Mouse (Mus musculus): ENCODE measurements around the gene Acy3. TPM values are rescaled to one million over a fixed set of nuclear protein-coding genes. Genes with fewer than 3 reads are reported as not detected.
"Not testable (repeated sequence)": the region's sequence is repeated elsewhere in the genome, so short reads cannot be mapped to it uniquely, and the experiment has no call there.

Gene Acy3
- polyA plus RNA-seq, 1 experiment from 2014 or later: 92.6 TPM

- no peak within 1 kb of the TSS for H3K27ac ChIP-seq
- no peak within 1 kb of the TSS for H3K4me3 ChIP-seq (replicated peaks; ENCODE audit: low read depth, low read length)
- H3K4me2 ChIP-seq (ENCODE audit: low read length): no peak within 1 kb of the TSS
- 69% methylated on average over 4 of the region's 4 CpGs for WGBS
- no peaks in the 10 kb centered on the region for H3K27me3 ChIP-seq (ENCODE audit: insufficient read depth, low read length)
- no peak for TF ChIP-seq CTCF (IDR thresholded peaks at IDR 0.05; ENCODE audit: low read depth)
- no peaks in the 10 kb centered on the region for H3K4me1 ChIP-seq (replicated peaks; ENCODE audit: insufficient read depth, low read length)
- H3K9me3 ChIP-seq (replicated peaks; ENCODE audit: low read length): no peaks in the 10 kb centered on the region
- DNase-seq (ENCODE audit: low spot score): no peak
- no peak within 1 kb of the TSS for H3K9ac ChIP-seq (ENCODE audit: low read depth, low read length)
- ATAC-seq (replicated peaks; ENCODE audit: low FRiP score, low read depth): no peak
- no peaks in the 10 kb centered on the region for H3K36me3 ChIP-seq (ENCODE audit: insufficient read depth, low read length)
Measured at GRCm38 (mm10) chr19:3958470-3958869, 27.9 kb upstream of the Acy3 start, which contains the start of gene Aldh3b3. Aldh3b3 (plus strand) TSS chr19:3958645.

GRCm38 (mm10) chr19:3959030-3959429 lies 27.3 kb upstream of the Acy3 start:
- Histone ChIP-seq H3K36me3 (ENCODE audit: insufficient read depth, low read length) (no peaks in the 10 kb centered on the region), H3K27ac (no peak overlapping the region), H3K4me2 (ENCODE audit: low read length) (no peak overlapping the region), H3K4me3 (replicated peaks; ENCODE audit: low read depth, low read length) (no peak overlapping the region), H3K4me1 (replicated peaks; ENCODE audit: insufficient read depth, low read length) (no peaks in the 10 kb centered on the region), H3K27me3 (ENCODE audit: insufficient read depth, low read length) (no peaks in the 10 kb centered on the region), H3K9ac (ENCODE audit: low read depth, low read length) (no peak overlapping the region), H3K9me3 (replicated peaks; ENCODE audit: low read length) (no peaks in the 10 kb centered on the region)
- no peak for DNase-seq (ENCODE audit: low spot score)
- TF ChIP-seq CTCF (IDR thresholded peaks at IDR 0.05; ENCODE audit: low read depth): no peak
- ATAC-seq (replicated peaks; ENCODE audit: low FRiP score, low read depth): no peak

GRCm38 (mm10) chr19:3960211-3960610 lies 26.2 kb upstream of the Acy3 start:
- 81% methylated on average over 5 of the region's 5 CpGs for WGBS
- no peak for ATAC-seq (replicated peaks; ENCODE audit: low FRiP score, low read depth)

GRCm38 (mm10) chr19:3961805-3962204 lies 24.6 kb upstream of the Acy3 start:
- DNase-seq (ENCODE audit: low spot score); H3K4me1 ChIP-seq (replicated peaks; ENCODE audit: insufficient read depth, low read length); H3K9me3 ChIP-seq (replicated peaks; ENCODE audit: low read length); H3K4me2 ChIP-seq (ENCODE audit: low read length); H3K9ac ChIP-seq (ENCODE audit: low read depth, low read length); H3K36me3 ChIP-seq (ENCODE audit: insufficient read depth, low read length); ATAC-seq (replicated peaks; ENCODE audit: low FRiP score, low read depth); H3K27ac ChIP-seq; H3K27me3 ChIP-seq (ENCODE audit: insufficient read depth, low read length); H3K4me3 ChIP-seq (replicated peaks; ENCODE audit: low read depth, low read length): not testable (repeated sequence)
- WGBS: 74% methylated on average over 6 of the region's 6 CpGs

More at GRCm38 (mm10) chr19:3960211-3960610, 26.2 kb upstream of the Acy3 start:
- no peak for TF ChIP-seq CTCF (IDR thresholded peaks at IDR 0.05; ENCODE audit: low read depth)
- no peaks in the 10 kb centered on the region for H3K4me1 ChIP-seq (replicated peaks; ENCODE audit: insufficient read depth, low read length)
- no peaks in the 10 kb centered on the region for H3K9me3 ChIP-seq (replicated peaks; ENCODE audit: low read length)
- no peak overlapping the region for H3K9ac ChIP-seq (ENCODE audit: low read depth, low read length)
- DNase-seq (ENCODE audit: low spot score): no peak
- no peak overlapping the region for H3K27ac ChIP-seq
- H3K27me3 ChIP-seq (ENCODE audit: insufficient read depth, low read length): no peaks in the 10 kb centered on the region
- no peak overlapping the region for H3K4me2 ChIP-seq (ENCODE audit: low read length)
- no peak overlapping the region for H3K4me3 ChIP-seq (replicated peaks; ENCODE audit: low read depth, low read length)
- no peaks in the 10 kb centered on the region for H3K36me3 ChIP-seq (ENCODE audit: insufficient read depth, low read length)

- H3K27me3 ChIP-seq (ENCODE audit: insufficient read depth, low read length): no peaks in the 10 kb centered on the region
- H3K4me3 ChIP-seq (replicated peaks; ENCODE audit: low read depth, low read length): no peak overlapping the region
- ATAC-seq (replicated peaks; ENCODE audit: low FRiP score, low read depth): no peak
- 18% methylated on average over 2 of the region's 2 CpGs for WGBS
- no peak overlapping the region for H3K4me2 ChIP-seq (ENCODE audit: low read length)
- no peaks in the 10 kb centered on the region for H3K36me3 ChIP-seq (ENCODE audit: insufficient read depth, low read length)
- TF ChIP-seq CTCF (IDR thresholded peaks at IDR 0.05; ENCODE audit: low read depth): peak; percentile 54
- peak; percentile 49 for DNase-seq (ENCODE audit: low spot score)
- H3K9ac ChIP-seq (ENCODE audit: low read depth, low read length): no peak overlapping the region
- no peak overlapping the region for H3K27ac ChIP-seq
- H3K9me3 ChIP-seq (replicated peaks; ENCODE audit: low read length): no peaks in the 10 kb centered on the region
- H3K4me1 ChIP-seq (replicated peaks; ENCODE audit: insufficient read depth, low read length): no peaks in the 10 kb centered on the region
Measured at GRCm38 (mm10) chr19:3962469-3962868, 23.9 kb upstream of the Acy3 start.

GRCm38 (mm10) chr19:3964030-3964429 lies 22.3 kb upstream of the Acy3 start:
- no peaks in the 10 kb centered on the region for H3K36me3 ChIP-seq (ENCODE audit: insufficient read depth, low read length)
- H3K27ac ChIP-seq: no peak overlapping the region
- no peaks in the 10 kb centered on the region for H3K27me3 ChIP-seq (ENCODE audit: insufficient read depth, low read length)
- WGBS: 70% methylated on average over 4 of the region's 4 CpGs
- no peak overlapping the region for H3K9ac ChIP-seq (ENCODE audit: low read depth, low read length)
- H3K4me3 ChIP-seq (replicated peaks; ENCODE audit: low read depth, low read length): no peak overlapping the region
- TF ChIP-seq CTCF (IDR thresholded peaks at IDR 0.05; ENCODE audit: low read depth): peak; percentile 18; the same call in 1 of the 2 replicates
- H3K4me2 ChIP-seq (ENCODE audit: low read length): no peak overlapping the region
- no peak for DNase-seq (ENCODE audit: low spot score)
- H3K9me3 ChIP-seq (replicated peaks; ENCODE audit: low read length): no peaks in the 10 kb centered on the region
- ATAC-seq (replicated peaks; ENCODE audit: low FRiP score, low read depth): no peak
- no peaks in the 10 kb centered on the region for H3K4me1 ChIP-seq (replicated peaks; ENCODE audit: insufficient read depth, low read length)

All from kidney, postnatal 0 days (tissue).